Mouse (Mus musculus) kidney, postnatal 0 days (tissue): ENCODE measurements at regions not wholly inside any gene's neighbourhood (a gene's known extent, or its start where the extent isn't known, plus 50 kb on each side); places are given as distances from the start of the nearest gene placed in this dataset.

Experiments
- ATAC-seq: fragments of 200-750 bp; cut with Nextera tagmentation; replicated peaks from 2 replicates; pipeline ENCODE4 v1.8.0; 2017; ENCODE audit warnings: low read depth, moderate number of reproducible peaks, moderate TSS enrichment, moderate library complexity; ENCODE audit not compliant: low FRiP score
- DNase-seq: peaks from one replicate; pipeline ENCODE4 v3.0.0-alpha.2; 2016; ENCODE audit warnings: low spot score
- H3K27ac ChIP-seq: fragments of 300-500 bp; sonication (generic); 2 replicates; pipeline ENCODE4 v1.5.1; 2014; ENCODE audit warnings: mild to moderate bottlenecking
- H3K27me3 ChIP-seq: fragments of 300-500 bp; sonication (generic); 2 replicates; pipeline ENCODE4 v1.6.1; 2014; ENCODE audit warnings: low read length, mixed read lengths; ENCODE audit not compliant: insufficient read depth
- H3K36me3 ChIP-seq: fragments of 300-500 bp; sonication (generic); 2 replicates; pipeline ENCODE4 v1.6.1; 2014; ENCODE audit warnings: low read length, mixed read lengths; ENCODE audit not compliant: insufficient read depth
- H3K4me1 ChIP-seq: fragments of 300-500 bp; sonication (generic); replicated peaks from 2 replicates; pipeline ENCODE4 v1.6.1; 2014; ENCODE audit warnings: antibody characterized with exemption, low read length, mixed read lengths; ENCODE audit not compliant: insufficient read depth
- H3K4me2 ChIP-seq: fragments of 300-500 bp; sonication (generic); 2 replicates; pipeline ENCODE4 v1.6.1; 2014; ENCODE audit warnings: mild to moderate bottlenecking, low read length, moderate library complexity, mixed read lengths
- H3K4me3 ChIP-seq: fragments of 300-500 bp; sonication (generic); replicated peaks from 2 replicates; pipeline ENCODE4 v1.5.1; 2014; ENCODE audit warnings: low read depth, low read length
- H3K9ac ChIP-seq: fragments of 300-500 bp; sonication (generic); 2 replicates; pipeline ENCODE4 v1.6.1; 2014; ENCODE audit warnings: low read depth, low read length
- H3K9me3 ChIP-seq: fragments of 300-500 bp; sonication (generic); replicated peaks from 2 replicates; pipeline ENCODE4 v1.6.1; 2016; ENCODE audit warnings: low read length, inconsistent platforms, mixed read lengths
- CTCF ChIP-seq: IDR thresholded peaks from 2 replicates; pipeline ENCODE4 v1.5.1; 2016; ENCODE audit warnings: antibody characterized with exemption, low read depth, mild to moderate bottlenecking, moderate library complexity
- WGBS: fragments of 180-500 bp; shearing (Covaris S2); extraction: QIAGEN DNeasy Blood & Tissue Kit; methylation state at CpG from one replicate; pipeline ENCODE4 v1.1.7; 2014; 5-methylcytosine and 5-hydroxymethylcytosine counted together

DNA sequence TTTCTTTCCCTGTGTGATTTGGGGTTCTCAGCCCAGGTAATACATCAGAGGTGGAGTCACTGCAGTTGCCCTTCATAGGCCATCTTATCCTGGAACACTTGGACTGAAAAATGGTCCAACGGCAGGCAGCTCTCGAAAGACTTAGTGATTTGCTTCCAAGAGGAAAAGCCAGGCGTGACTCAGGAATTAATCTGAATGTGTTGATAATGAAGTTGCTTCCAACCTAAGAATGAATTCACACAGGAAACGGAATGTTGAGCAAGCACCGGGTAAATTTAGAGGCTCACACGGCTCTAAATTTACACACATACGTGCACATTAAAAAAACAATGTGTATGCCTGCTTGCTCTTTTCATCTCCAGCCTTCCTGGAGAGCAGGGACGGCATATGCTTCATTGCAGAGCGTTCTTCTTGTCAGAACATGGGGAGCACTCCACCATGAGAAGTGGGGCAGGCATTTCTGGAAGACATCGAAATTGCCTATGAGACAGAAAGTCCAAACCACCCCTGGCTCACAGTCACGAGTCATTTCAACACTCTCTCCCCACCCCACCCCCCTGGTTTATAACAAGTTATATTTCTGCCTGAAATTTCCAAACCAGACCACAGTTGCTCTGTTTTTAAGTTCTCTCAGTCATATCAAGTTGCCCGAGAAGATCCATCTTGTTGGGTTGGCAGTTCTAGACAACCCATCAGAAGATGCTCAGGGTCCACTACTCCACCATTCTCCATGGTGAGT is 171.9 kb downstream of the Rpap3 start:
- TF ChIP-seq CTCF, result no peak
- DNase-seq, result no peak
- Histone ChIP-seq H3K4me3 (no peak overlapping the region), H3K9me3 (no peaks in the 10 kb centered on the region), H3K4me2 (no peak overlapping the region), H3K36me3 (no peaks in the 10 kb centered on the region), H3K9ac (no peak overlapping the region), H3K27me3 (no peaks in the 10 kb centered on the region), H3K27ac (no peak overlapping the region), H3K4me1 (no peaks in the 10 kb centered on the region)
- WGBS, result 65% methylated on average over 12 of the region's 12 CpGs
- ATAC-seq, result no peak

GRCm38 (mm10) chr15:97532346-97532910 is 173.2 kb downstream of the Rpap3 start:
- Histone ChIP-seq H3K36me3 (no peaks in the 10 kb centered on the region), H3K9ac (no peak overlapping the region), H3K4me3 (no peak overlapping the region), H3K27ac (no peak overlapping the region), H3K4me1 (no peaks in the 10 kb centered on the region), H3K9me3 (no peaks in the 10 kb centered on the region), H3K27me3 (no peaks in the 10 kb centered on the region), H3K4me2 (no peak overlapping the region)
- ATAC-seq (no peak), DNase-seq (no peak)
- TF ChIP-seq CTCF, result no peak
- 66% methylated on average over 10 of the region's 10 CpGs for WGBS

DNA sequence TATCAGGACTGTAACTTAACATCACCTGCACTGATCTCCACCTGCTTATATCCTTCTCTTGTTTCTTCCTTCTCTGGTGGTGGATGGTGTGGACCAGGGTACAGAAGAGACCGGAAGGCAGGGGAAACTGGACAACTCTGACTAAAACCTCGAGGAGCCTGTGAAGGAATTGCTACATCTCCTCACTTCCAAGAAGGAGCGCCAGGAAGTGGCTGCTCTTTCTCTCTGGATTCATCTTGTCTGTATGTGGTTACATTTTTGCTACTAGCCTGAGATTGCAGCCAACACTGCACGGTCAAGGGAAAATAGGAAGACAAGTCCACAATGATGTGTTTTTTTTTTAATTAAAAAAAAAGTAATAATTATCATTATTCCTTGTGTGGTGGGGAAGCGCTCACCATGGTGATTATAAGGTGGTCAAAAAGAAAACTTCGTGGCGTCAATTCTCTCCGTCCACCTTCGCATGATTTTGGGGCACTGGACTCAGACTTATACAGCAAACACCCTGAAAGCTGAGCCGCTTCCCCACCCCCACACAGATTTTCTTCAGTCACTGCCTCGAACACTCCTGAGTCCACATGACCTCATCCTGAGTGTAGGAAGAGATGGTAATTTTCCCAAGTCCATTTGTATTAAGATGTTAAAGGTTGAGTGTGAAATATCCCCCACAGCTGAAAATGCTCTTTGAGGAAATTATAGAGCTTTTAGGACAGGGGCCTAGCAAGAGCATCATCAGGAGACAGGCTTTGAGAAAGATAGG is 177.2 kb downstream of the Rpap3 start:
- Histone ChIP-seq H3K9me3 (no peaks in the 10 kb centered on the region), H3K4me1 (no peaks in the 10 kb centered on the region), H3K36me3 (no peaks in the 10 kb centered on the region), H3K27ac (no peak overlapping the region), H3K4me2 (no peak overlapping the region), H3K4me3 (no peak overlapping the region), H3K27me3 (no peaks in the 10 kb centered on the region), H3K9ac (no peak overlapping the region)
- WGBS, result 78% methylated on average over 11 of the region's 11 CpGs
- TF ChIP-seq CTCF, result no peak
- DNase-seq (no peak), ATAC-seq (no peak)

DNA sequence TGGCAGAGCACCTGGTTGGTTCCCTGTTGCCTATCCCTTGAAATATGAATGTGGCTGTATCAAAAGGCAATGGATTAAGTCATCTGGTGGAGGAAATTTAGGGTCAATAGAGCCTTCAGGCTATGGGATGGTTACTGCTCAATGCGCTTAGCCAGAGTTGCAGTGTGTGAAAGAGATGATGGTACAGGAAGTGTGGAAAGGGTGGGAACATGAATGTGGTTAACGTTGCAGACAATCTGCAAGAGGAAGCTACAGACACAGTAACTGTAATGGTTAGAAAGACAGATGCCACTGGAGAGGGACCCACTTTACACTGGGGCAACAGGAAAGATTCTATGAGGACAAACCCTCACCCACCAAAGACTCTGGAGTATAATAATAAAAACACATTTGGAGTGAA is 185.2 kb downstream of the Rpap3 start:
- no peaks in the 10 kb centered on the region for H3K27me3 ChIP-seq
- H3K4me1 ChIP-seq, result 0 out of 2 replicates have a peak, but pooled peaks cover 3% of the 10 kb centered on the region
- DNase-seq (no peak), ATAC-seq (no peak)
- H3K9me3 ChIP-seq, result no peaks in the 10 kb centered on the region
- no peak for TF ChIP-seq CTCF
- no peak overlapping the region for H3K9ac ChIP-seq
- WGBS, result 84% methylated on average over 2 of the region's 2 CpGs
- H3K4me2 ChIP-seq, result no peak overlapping the region
- H3K27ac ChIP-seq, result no peak overlapping the region
- no peaks in the 10 kb centered on the region for H3K36me3 ChIP-seq
- no peak overlapping the region for H3K4me3 ChIP-seq

- Histone ChIP-seq H3K4me1 (0 out of 2 replicates have a peak, but pooled peaks cover 3% of the 10 kb centered on the region), H3K27me3 (no peaks in the 10 kb centered on the region), H3K9ac (no peak overlapping the region), H3K4me2 (no peak overlapping the region), H3K4me3 (no peak overlapping the region), H3K27ac (no peak overlapping the region), H3K9me3 (no peaks in the 10 kb centered on the region), H3K36me3 (no peaks in the 10 kb centered on the region)
- DNase-seq (no peak), ATAC-seq (no peak)
- no peak for TF ChIP-seq CTCF
- 72% methylated on average over 8 of the region's 8 CpGs for WGBS
These were observed 185.7 kb downstream of the Rpap3 start for GRCm38 (mm10) chr15:97519919-97520345.

DNA sequence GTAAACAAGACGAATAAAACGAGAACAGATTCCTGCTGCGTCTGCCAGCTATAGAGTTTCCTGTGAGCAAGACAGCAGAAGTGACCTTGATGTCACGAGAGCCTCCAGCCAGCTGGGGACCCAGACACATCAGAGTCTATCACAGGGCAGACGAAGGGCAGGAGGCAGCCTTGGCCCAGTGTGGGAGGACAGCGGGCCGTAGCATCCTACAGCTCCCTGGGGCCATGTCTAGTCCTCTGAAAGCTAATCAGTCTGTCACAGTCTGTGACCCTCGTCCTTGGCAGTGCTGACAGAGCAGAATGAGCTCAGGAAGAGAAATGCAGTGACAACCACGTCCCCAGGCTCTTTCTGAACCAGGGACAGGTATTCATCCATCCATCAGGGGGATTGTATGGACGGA is 187.7 kb downstream of the Rpap3 start:
- 20% methylated on average over 10 of the region's 10 CpGs for WGBS
- Histone ChIP-seq H3K36me3 (no peaks in the 10 kb centered on the region), H3K27me3 (no peaks in the 10 kb centered on the region), H3K4me1 (0 out of 2 replicates have a peak, but pooled peaks cover 3% of the 10 kb centered on the region), H3K9me3 (no peaks in the 10 kb centered on the region), H3K4me2 (no peak overlapping the region), H3K4me3 (no peak overlapping the region), H3K9ac (no peak overlapping the region), H3K27ac (no peak overlapping the region)
- no peak for TF ChIP-seq CTCF
- DNase-seq (peak; percentile 68), ATAC-seq (no peak)
